Mouse (Mus musculus): ENCODE measurements around the gene Mecom. TPM values are rescaled to one million over a fixed set of nuclear protein-coding genes. Genes with fewer than 3 reads are reported as not detected.

The Mecom gene
- polyA plus RNA-seq, 1 experiment: 3.2 TPM

GRCm38 (mm10) chr3:30163390-30163789 lies 384.4 kb downstream of the Mecom start:
- Histone ChIP-seq H3K4me1 (ENCODE audit: control insufficient read depth, insufficient read depth, low read length) (no peaks in the 10 kb centered on the region), H3K27ac (ENCODE audit: insufficient read depth, low read length) (no peak overlapping the region)
- TF ChIP-seq CTCF (IDR thresholded peaks at IDR 0.05; ENCODE audit: extremely low read depth, insufficient read depth, low read length): no peak
- no peak for TF ChIP-seq POLR2A (IDR thresholded peaks at IDR 0.05; ENCODE audit: extremely low read depth, insufficient read depth, low read length)

DNA sequence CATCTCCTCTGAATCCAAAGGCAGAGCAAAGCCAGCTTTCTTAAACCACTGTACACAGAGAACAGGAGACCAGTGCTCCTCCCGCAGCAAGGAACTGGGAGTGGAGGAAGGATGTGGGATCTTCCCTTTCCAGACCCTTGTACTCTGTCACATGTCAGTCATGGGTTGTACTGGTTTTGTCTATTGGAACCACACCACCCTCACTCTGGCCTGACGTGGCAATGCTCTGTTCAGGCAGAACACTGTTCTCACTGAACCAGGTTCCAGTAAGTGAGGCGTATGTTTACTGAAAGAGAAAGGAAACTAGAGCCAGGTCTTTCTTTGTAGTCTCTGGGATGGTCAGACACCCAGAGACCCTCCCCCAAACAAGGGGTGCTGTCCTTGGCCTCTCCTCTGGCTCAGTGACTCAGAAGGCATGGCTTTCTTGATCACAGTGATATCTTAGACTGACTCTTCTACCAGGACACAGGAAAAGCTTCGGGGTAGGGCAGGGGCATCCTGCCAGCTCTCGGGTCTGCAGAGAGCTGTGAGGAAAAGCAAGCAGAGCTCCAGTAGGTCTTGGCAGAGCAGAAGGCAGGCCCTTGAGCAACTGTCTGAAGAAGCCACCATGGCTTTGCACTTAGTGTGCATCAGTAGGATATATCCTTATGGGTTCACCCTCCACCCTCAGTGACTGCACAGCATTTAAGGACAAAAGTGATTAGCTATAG lies 386.7 kb downstream of the Mecom start:
- TF ChIP-seq CTCF (IDR thresholded peaks at IDR 0.05; ENCODE audit: extremely low read depth, insufficient read depth, low read length) (no peak), POLR2A (IDR thresholded peaks at IDR 0.05; ENCODE audit: extremely low read depth, insufficient read depth, low read length) (no peak)
- Histone ChIP-seq H3K4me3 (ENCODE audit: insufficient read depth, low read length) (no peak overlapping the region), H3K27ac (ENCODE audit: insufficient read depth, low read length) (no peak overlapping the region), H3K4me1 (ENCODE audit: control insufficient read depth, insufficient read depth, low read length) (no peaks in the 10 kb centered on the region)

More at GRCm38 (mm10) chr3:30163390-30163789, 384.4 kb downstream of the Mecom start:
- no peak overlapping the region for H3K4me3 ChIP-seq (ENCODE audit: insufficient read depth, low read length)

DNA sequence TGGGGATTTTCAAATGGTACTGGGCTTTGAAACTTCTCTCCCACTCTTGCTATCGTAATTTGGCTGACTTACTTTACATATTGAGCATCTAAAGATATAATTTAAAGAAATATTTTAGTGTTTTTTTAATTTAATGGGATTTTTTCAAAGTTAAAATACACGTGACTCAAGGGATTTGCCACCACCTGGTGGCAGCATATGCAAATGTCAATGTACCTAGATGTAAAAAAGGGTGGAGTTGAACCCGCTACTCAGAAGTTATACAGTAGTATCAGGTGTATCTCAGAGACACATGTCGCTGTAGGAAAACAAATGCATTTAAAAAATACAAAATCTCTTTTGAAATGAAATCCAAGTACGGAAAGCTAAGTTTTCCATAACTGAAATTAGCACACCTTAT lies 387.5 kb downstream of the Mecom start:
- no peak overlapping the region for H3K4me3 ChIP-seq (ENCODE audit: insufficient read depth, low read length)
- H3K4me1 ChIP-seq (ENCODE audit: control insufficient read depth, insufficient read depth, low read length): no peaks in the 10 kb centered on the region
- no peak overlapping the region for H3K27ac ChIP-seq (ENCODE audit: insufficient read depth, low read length)
- no peak for TF ChIP-seq POLR2A (IDR thresholded peaks at IDR 0.05; ENCODE audit: extremely low read depth, insufficient read depth, low read length)
- TF ChIP-seq CTCF (IDR thresholded peaks at IDR 0.05; ENCODE audit: extremely low read depth, insufficient read depth, low read length): 0 out of 2 replicates have a peak, but pooled peaks have one; percentile 3

- H3K4me3 ChIP-seq (ENCODE audit: insufficient read depth, low read length): no peak overlapping the region
- no peak overlapping the region for H3K27ac ChIP-seq (ENCODE audit: insufficient read depth, low read length)
- TF ChIP-seq CTCF (IDR thresholded peaks at IDR 0.05; ENCODE audit: extremely low read depth, insufficient read depth, low read length) (no peak), POLR2A (IDR thresholded peaks at IDR 0.05; ENCODE audit: extremely low read depth, insufficient read depth, low read length) (no peak)
- no peaks in the 10 kb centered on the region for H3K4me1 ChIP-seq (ENCODE audit: control insufficient read depth, insufficient read depth, low read length)
These were observed 390.6 kb downstream of the Mecom start for GRCm38 (mm10) chr3:30157128-30157670.

DNA sequence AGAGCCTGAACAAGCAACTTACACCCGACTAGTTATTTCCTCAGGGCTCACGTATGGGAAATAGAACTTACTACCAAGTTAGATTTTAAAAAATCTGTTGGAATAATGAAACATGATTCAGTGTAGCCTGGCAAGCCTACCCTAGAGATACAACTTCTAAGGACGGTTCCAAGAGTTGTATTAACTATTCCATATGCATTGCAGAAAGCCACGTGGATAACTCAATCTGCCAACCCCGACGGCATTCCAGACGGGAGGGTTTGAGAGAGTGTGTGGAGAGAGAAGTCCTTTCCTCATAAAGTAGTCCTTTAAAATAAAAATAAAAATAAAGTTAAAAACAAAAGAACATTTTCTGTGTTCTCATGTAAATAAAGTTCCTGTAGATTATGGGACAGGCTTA lies 393.4 kb downstream of the Mecom start:
- Histone ChIP-seq H3K27ac (ENCODE audit: insufficient read depth, low read length) (no peak overlapping the region), H3K4me1 (ENCODE audit: control insufficient read depth, insufficient read depth, low read length) (no peaks in the 10 kb centered on the region), H3K4me3 (ENCODE audit: insufficient read depth, low read length) (no peak overlapping the region)
- TF ChIP-seq POLR2A (IDR thresholded peaks at IDR 0.05; ENCODE audit: extremely low read depth, insufficient read depth, low read length) (no peak), CTCF (IDR thresholded peaks at IDR 0.05; ENCODE audit: extremely low read depth, insufficient read depth, low read length) (no peak)

DNA sequence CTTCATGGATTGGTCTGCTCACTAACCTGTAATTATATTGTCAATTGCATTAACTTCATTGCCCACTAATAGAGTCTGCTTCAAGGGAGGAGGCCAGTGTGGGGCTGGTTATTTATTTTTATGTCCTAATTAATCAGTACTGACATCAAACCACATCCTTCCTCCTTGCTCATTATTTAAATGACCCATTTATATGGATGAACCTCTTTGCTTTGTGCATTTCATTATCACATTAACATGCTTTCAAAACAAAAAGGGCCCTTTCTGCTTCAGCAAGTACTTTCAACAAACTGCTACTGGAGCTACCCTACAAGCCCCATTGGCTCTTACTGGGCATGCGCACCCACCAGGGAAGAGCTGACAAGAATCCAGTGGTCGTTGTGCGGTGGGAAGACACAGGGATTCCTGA lies 393.9 kb downstream of the Mecom start:
- H3K4me3 ChIP-seq (ENCODE audit: insufficient read depth, low read length): no peak overlapping the region
- TF ChIP-seq POLR2A (IDR thresholded peaks at IDR 0.05; ENCODE audit: extremely low read depth, insufficient read depth, low read length) (no peak), CTCF (IDR thresholded peaks at IDR 0.05; ENCODE audit: extremely low read depth, insufficient read depth, low read length) (no peak)

GRCm38 (mm10) chr3:30150071-30150470 lies 397.7 kb downstream of the Mecom start:
- Histone ChIP-seq H3K4me1 (ENCODE audit: control insufficient read depth, insufficient read depth, low read length) (no peaks in the 10 kb centered on the region), H3K27ac (ENCODE audit: insufficient read depth, low read length) (no peak overlapping the region), H3K4me3 (ENCODE audit: insufficient read depth, low read length) (no peak overlapping the region)
- no peak for TF ChIP-seq CTCF (IDR thresholded peaks at IDR 0.05; ENCODE audit: extremely low read depth, insufficient read depth, low read length)
- TF ChIP-seq POLR2A (IDR thresholded peaks at IDR 0.05; ENCODE audit: extremely low read depth, insufficient read depth, low read length): no peak

More for the DNA sequence above, 393.9 kb downstream of the Mecom start:
- Histone ChIP-seq H3K27ac (ENCODE audit: insufficient read depth, low read length) (no peak overlapping the region), H3K4me1 (ENCODE audit: control insufficient read depth, insufficient read depth, low read length) (no peaks in the 10 kb centered on the region)

- TF ChIP-seq CTCF (IDR thresholded peaks at IDR 0.05; ENCODE audit: extremely low read depth, insufficient read depth, low read length) (no peak), POLR2A (IDR thresholded peaks at IDR 0.05; ENCODE audit: extremely low read depth, insufficient read depth, low read length) (no peak)
- H3K4me3 ChIP-seq (ENCODE audit: insufficient read depth, low read length): no peak overlapping the region
These were observed 399.3 kb downstream of the Mecom start for GRCm38 (mm10) chr3:30148378-30149079.

DNA sequence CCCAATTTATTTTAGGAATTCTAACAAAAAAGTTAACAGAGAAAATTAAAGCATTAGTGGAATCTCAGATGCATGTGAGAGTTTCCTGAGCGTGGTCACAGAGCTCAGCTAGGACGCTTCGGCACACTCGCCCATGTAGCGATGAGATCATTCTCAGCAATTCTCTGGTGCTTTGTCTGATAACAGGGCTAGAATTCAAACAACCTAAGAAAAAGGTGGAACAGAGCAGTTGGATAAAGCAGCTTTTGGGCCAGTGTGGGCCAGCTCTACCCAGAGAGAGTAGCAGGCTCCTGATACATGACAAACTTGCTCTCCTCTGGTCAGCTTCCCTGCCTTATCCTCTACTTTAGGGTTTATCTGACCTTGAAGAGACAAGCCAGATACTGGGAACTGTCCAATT lies 402.8 kb downstream of the Mecom start:
- Histone ChIP-seq H3K4me1 (ENCODE audit: control insufficient read depth, insufficient read depth, low read length) (no peaks in the 10 kb centered on the region), H3K27ac (ENCODE audit: insufficient read depth, low read length) (no peak overlapping the region), H3K4me3 (ENCODE audit: insufficient read depth, low read length) (no peak overlapping the region)
- TF ChIP-seq CTCF (IDR thresholded peaks at IDR 0.05; ENCODE audit: extremely low read depth, insufficient read depth, low read length) (no peak), POLR2A (IDR thresholded peaks at IDR 0.05; ENCODE audit: extremely low read depth, insufficient read depth, low read length) (no peak)

More at GRCm38 (mm10) chr3:30148378-30149079, 399.3 kb downstream of the Mecom start:
- Histone ChIP-seq H3K4me1 (ENCODE audit: control insufficient read depth, insufficient read depth, low read length) (no peaks in the 10 kb centered on the region), H3K27ac (ENCODE audit: insufficient read depth, low read length) (no peak overlapping the region)

Data from cortical plate, adult 2 months (tissue).